Mouse (Mus musculus) forebrain, embryonic 14.5 days (tissue): ENCODE results near the gene Ahnak. TPM values are rescaled to one million over a fixed set of nuclear protein-coding genes. Genes with fewer than 3 reads are reported as not detected.

Experiments
- ATAC-seq: fragments of 200-750 bp; cut with Nextera tagmentation; 2 replicates; pipeline ENCODE4 v1.8.0; 2017; ENCODE audit warnings: mild to moderate bottlenecking, moderate library complexity
- DNase-seq: peaks from one replicate; pipeline ENCODE4 v3.0.0-alpha.2; 2015; ENCODE audit warnings: low spot score
- H3K27ac ChIP-seq: fragments of 300-500 bp; sonication (generic); 2 replicates; pipeline ENCODE4 v1.5.1; 2014; ENCODE audit warnings: low read depth, mild to moderate bottlenecking, control low read depth, low read length, moderate library complexity
- H3K27me3 ChIP-seq: fragments of 300-500 bp; sonication (generic); replicated peaks from 2 replicates; pipeline ENCODE4 v1.6.1; 2014; ENCODE audit warnings: low read length, control low read depth, mixed read lengths; ENCODE audit not compliant: control insufficient read depth, insufficient read depth
- H3K36me3 ChIP-seq: fragments of 300-500 bp; sonication (generic); 2 replicates; pipeline ENCODE4 v1.6.1; 2014; ENCODE audit warnings: low read length, control low read depth; ENCODE audit not compliant: control insufficient read depth, insufficient read depth
- H3K4me1 ChIP-seq: fragments of 300-500 bp; sonication (generic); 2 replicates; pipeline ENCODE4 v1.6.1; 2014; ENCODE audit warnings: antibody characterized with exemption, low read length, control low read depth; ENCODE audit not compliant: control insufficient read depth, insufficient read depth
- H3K4me2 ChIP-seq: fragments of 300-500 bp; sonication (generic); 2 replicates; pipeline ENCODE4 v1.6.1; 2014; ENCODE audit warnings: mild to moderate bottlenecking, control low read depth, low read length
- H3K4me3 ChIP-seq: fragments of 300-500 bp; sonication (generic); 2 replicates; pipeline ENCODE4 v1.5.1; 2014; ENCODE audit warnings: low read depth, low read length, control low read depth
- H3K9ac ChIP-seq: fragments of 300-500 bp; sonication (generic); 2 replicates; pipeline ENCODE4 v1.6.1; 2014; ENCODE audit warnings: mild to moderate bottlenecking, low read length, control low read depth, moderate library complexity
- H3K9me3 ChIP-seq: fragments of 300-500 bp; sonication (generic); replicated peaks from 2 replicates; pipeline ENCODE4 v1.6.1; 2016; ENCODE audit warnings: low read length, control low read depth, mixed read lengths; ENCODE audit not compliant: control insufficient read depth
- WGBS: fragments of 180-500 bp; shearing (Covaris S2); extraction: QIAGEN DNeasy Blood & Tissue Kit; methylation state at CpG from one replicate; pipeline ENCODE4 v1.1.7; 2014; 5-methylcytosine and 5-hydroxymethylcytosine counted together
- polyA plus RNA-seq: library from polyadenylated mRNA; unstranded; fragments of >200 nt; fragmentation: Nextera tagmentation; extraction: Ambion mirVana; gene quantifications from 2 replicates; pipeline ENCODE4 v1.2.1, GENCODE M21; 2014

Gene Ahnak
- polyA plus RNA-seq, 1 experiment from 2014 or later: 2.6 TPM

GRCm38 (mm10) chr19:8945251-8945650 is 43.8 kb upstream of the Ahnak start:
- Histone ChIP-seq H3K27ac (no peak overlapping the region), H3K36me3 (peaks cover 59% of the 10 kb centered on the region), H3K27me3 (no peaks in the 10 kb centered on the region), H3K9me3 (no peaks in the 10 kb centered on the region), H3K4me3 (no peak overlapping the region), H3K4me1 (peaks cover 25% of the 10 kb centered on the region), H3K4me2 (peak overlapping the region; percentile 33; the same call in 1 of the 2 replicates), H3K9ac (peak overlapping the region; percentile 46)
- 91% methylated on average over 6 of the region's 6 CpGs for WGBS
- DNase-seq (no peak), ATAC-seq (no peak)

- no peak overlapping the region for H3K4me2 ChIP-seq
- peaks cover 21% of the 10 kb centered on the region for H3K4me1 ChIP-seq
- ATAC-seq (no peak), DNase-seq (no peak)
- H3K27me3 ChIP-seq: no peaks in the 10 kb centered on the region
- H3K27ac ChIP-seq: no peak overlapping the region
- 95% methylated on average over 7 of the region's 7 CpGs for WGBS
- H3K9me3 ChIP-seq: no peaks in the 10 kb centered on the region
- H3K36me3 ChIP-seq: peaks cover 76% of the 10 kb centered on the region
- H3K4me3 ChIP-seq: no peak overlapping the region
- H3K9ac ChIP-seq: no peak overlapping the region
Measured at GRCm38 (mm10) chr19:8946929-8947328, 42.2 kb upstream of the Ahnak start.

DNA sequence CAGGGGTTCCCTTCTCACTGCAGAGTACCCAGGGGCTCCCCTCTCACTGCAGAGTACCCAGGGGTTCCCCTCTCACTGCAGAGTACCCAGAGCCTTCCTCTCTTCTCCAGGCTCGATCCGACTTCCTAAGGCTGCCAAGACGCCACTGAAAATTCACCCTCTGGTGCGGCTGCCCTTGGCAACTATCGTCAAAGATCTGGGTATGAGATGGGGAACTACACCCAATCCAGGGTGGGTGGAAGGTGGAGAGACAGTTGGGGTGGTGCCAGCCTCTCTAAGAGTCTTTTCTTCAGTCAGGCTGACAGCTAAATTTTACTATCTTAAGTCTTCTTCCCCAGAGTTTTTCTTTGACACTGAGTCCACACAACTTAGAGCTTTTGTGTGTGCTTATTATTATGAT is 38.9 kb upstream of the Ahnak start:
- Histone ChIP-seq H3K4me3 (no peak overlapping the region), H3K4me1 (peaks cover 19% of the 10 kb centered on the region), H3K9me3 (no peaks in the 10 kb centered on the region), H3K36me3 (peaks cover 72% of the 10 kb centered on the region), H3K27me3 (no peaks in the 10 kb centered on the region), H3K4me2 (no peak overlapping the region), H3K27ac (no peak overlapping the region), H3K9ac (no peak overlapping the region)
- WGBS: 93% methylated on average over 5 of the region's 5 CpGs
- ATAC-seq (no peak), DNase-seq (no peak)

DNA sequence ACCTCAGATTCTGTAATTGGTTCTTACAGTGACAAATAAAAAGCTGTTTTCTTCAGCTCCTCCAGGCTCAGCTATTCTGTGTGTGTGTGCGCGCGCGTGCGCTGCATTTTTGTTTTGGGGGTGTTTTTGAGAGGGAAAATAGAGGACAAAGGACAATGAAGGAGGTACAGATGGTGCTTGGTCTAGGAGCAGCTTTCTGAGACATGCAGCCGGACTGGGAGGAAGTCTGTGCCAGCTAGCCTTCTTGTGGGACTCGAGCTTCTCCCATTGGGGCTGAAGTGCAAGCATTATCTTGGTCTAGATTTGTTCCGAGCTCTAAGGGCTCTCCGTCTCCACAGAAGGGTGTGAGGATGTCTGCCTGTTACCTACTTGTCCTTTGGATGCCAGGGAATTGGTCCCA is 36.8 kb upstream of the Ahnak start:
- peak; percentile 73 for DNase-seq
- no peaks in the 10 kb centered on the region for H3K9me3 ChIP-seq
- no peak overlapping the region for H3K4me3 ChIP-seq
- WGBS: 38% methylated on average over 9 of the region's 9 CpGs
- peak overlapping the region; percentile 66 for H3K9ac ChIP-seq
- peak; percentile 31 for ATAC-seq
- H3K4me2 ChIP-seq: peak overlapping the region; percentile 68
- H3K27ac ChIP-seq: peak overlapping the region; percentile 98
- no peaks in the 10 kb centered on the region for H3K27me3 ChIP-seq
- H3K36me3 ChIP-seq: peaks cover 68% of the 10 kb centered on the region
- H3K4me1 ChIP-seq: peaks cover 18% of the 10 kb centered on the region

- 1% methylated on average over 46 of the region's 46 CpGs for WGBS
- DNase-seq (peak; percentile 100), ATAC-seq (peak; percentile 95)
- Histone ChIP-seq H3K4me1 (peaks cover 18% of the 10 kb centered on the region), H3K36me3 (peaks cover 63% of the 10 kb centered on the region), H3K27ac (peak within 1 kb of the TSS; percentile 98), H3K9ac (peak within 1 kb of the TSS; percentile 74), H3K9me3 (no peaks in the 10 kb centered on the region), H3K27me3 (no peaks in the 10 kb centered on the region), H3K4me3 (peak within 1 kb of the TSS; percentile 69), H3K4me2 (peak within 1 kb of the TSS; percentile 87)
Measured at GRCm38 (mm10) chr19:8953135-8954039, 35.7 kb upstream of the Ahnak start, which contains the start of gene Tut1. Gene Tut1, plus strand, starts transcription at chr19:8953847.

- no peak for DNase-seq
- H3K36me3 ChIP-seq: peaks cover 61% of the 10 kb centered on the region
- WGBS: 5% methylated on average over 9 of the region's 9 CpGs
Measured at GRCm38 (mm10) chr19:8954171-8954570, 34.9 kb upstream of the Ahnak start.

DNA sequence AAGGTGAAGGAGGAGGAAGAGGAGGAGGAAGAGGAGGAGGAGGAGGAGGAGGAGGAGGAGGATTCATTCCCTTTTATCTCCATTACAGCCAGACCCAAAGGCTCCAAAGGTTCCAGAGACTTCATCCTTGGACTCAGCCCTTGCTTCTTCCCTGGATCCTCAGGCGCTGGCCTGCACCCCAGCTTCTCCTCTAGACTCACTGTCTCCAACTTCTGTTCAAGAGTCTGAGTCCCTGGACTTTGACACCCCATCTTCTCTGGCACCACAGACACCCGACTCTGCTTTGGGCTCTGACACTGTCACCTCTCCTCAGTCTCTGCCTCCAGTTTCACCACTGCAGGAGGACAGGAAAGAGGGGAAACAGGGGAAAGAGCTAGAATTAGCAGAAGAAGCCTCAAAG is 26.8 kb upstream of the Ahnak start:
- H3K36me3 ChIP-seq: peaks cover 81% of the 10 kb centered on the region
- ATAC-seq (no peak), DNase-seq (no peak)
- H3K4me3 ChIP-seq: no peak overlapping the region
- no peaks in the 10 kb centered on the region for H3K27me3 ChIP-seq
- H3K4me2 ChIP-seq: no peak overlapping the region
- no peak overlapping the region for H3K27ac ChIP-seq
- no peak overlapping the region for H3K9ac ChIP-seq
- H3K4me1 ChIP-seq: peaks cover 8% of the 10 kb centered on the region
- H3K9me3 ChIP-seq: no peaks in the 10 kb centered on the region
- WGBS: 83% methylated on average over 2 of the region's 2 CpGs

More at GRCm38 (mm10) chr19:8954171-8954570, 34.9 kb upstream of the Ahnak start:
- Histone ChIP-seq H3K27me3 (no peaks in the 10 kb centered on the region), H3K4me2 (peak overlapping the region; percentile 87), H3K4me3 (peak overlapping the region; percentile 69), H3K9ac (peak overlapping the region; percentile 74), H3K4me1 (peaks cover 18% of the 10 kb centered on the region), H3K9me3 (no peaks in the 10 kb centered on the region), H3K27ac (peak overlapping the region; percentile 98)
- ATAC-seq: no peak

DNA sequence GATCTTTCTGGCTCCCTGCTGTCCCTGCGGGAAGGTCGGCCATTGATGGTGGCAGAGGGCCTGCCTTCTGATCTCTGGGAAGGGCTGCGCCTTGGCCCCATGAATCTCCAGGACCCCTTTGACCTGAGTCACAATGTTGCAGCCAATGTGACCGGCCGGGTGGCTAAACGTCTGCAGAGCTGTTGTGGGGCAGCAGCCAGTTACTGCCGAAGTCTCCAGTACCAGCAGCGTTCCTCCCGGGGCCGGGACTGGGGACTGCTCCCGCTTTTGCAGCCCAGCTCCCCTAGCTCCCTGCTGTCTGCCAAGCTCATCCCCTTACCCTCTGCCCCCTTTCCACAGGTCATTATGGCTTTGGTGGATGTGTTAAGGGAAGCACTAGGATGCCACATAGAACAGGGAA is 24.0 kb upstream of the Ahnak start:
- H3K4me3 ChIP-seq: no peak overlapping the region
- H3K36me3 ChIP-seq: peaks cover 73% of the 10 kb centered on the region
- no peaks in the 10 kb centered on the region for H3K9me3 ChIP-seq
- no peak overlapping the region for H3K9ac ChIP-seq
- H3K4me2 ChIP-seq: no peak overlapping the region
- WGBS: 93% methylated on average over 11 of the region's 11 CpGs
- H3K4me1 ChIP-seq: peaks cover 10% of the 10 kb centered on the region
- ATAC-seq (no peak), DNase-seq (no peak)
- no peak overlapping the region for H3K27ac ChIP-seq
- no peaks in the 10 kb centered on the region for H3K27me3 ChIP-seq

DNA sequence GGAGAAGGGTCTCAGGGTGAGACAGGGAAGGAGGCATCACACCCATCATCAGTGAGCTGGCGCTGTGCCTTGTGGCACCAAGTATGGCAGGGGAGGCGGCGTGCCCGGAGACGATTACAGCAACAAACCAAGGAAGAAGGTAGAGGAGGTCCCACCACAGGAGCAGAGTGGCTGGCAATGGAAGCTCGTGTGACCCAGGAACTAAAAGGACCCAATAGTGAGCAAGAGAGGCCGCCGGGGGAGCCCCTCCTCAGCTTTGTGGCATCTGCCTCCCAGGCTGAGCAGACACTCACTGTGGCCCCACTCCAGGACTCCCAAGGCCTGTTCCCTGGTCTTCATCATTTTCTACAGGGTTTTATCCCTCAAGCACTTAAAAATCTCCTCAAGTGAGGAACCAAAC is 23.3 kb upstream of the Ahnak start:
- WGBS: 78% methylated on average over 8 of the region's 8 CpGs
- DNase-seq: no peak
- peaks cover 73% of the 10 kb centered on the region for H3K36me3 ChIP-seq
- peak overlapping the region; percentile 62; the same call in 1 of the 2 replicates for H3K9ac ChIP-seq
- H3K4me3 ChIP-seq: peak overlapping the region; percentile 80; the same call in 1 of the 2 replicates
- H3K27me3 ChIP-seq: no peaks in the 10 kb centered on the region
- H3K4me2 ChIP-seq: peak overlapping the region; percentile 60
- no peaks in the 10 kb centered on the region for H3K9me3 ChIP-seq
- ATAC-seq: no peak
- H3K27ac ChIP-seq: no peak overlapping the region; the same call in 1 of the 2 replicates
- peaks cover 10% of the 10 kb centered on the region for H3K4me1 ChIP-seq
